Mouse (Mus musculus) E14TG2a.4 (cell line): Measurements from ENCODE around the gene Rcor2.

Experiments used
- CTCF ChIP-seq: conservative IDR thresholded peaks from 2 replicates; pipeline ENCODE4 v1.5.1; 2014; ENCODE audit warnings: low read length
- NANOG ChIP-seq: IDR thresholded peaks from 2 replicates; pipeline ENCODE4 v1.6.1; 2014; ENCODE audit warnings: borderline replicate concordance, low read length, mixed read lengths

DNA sequence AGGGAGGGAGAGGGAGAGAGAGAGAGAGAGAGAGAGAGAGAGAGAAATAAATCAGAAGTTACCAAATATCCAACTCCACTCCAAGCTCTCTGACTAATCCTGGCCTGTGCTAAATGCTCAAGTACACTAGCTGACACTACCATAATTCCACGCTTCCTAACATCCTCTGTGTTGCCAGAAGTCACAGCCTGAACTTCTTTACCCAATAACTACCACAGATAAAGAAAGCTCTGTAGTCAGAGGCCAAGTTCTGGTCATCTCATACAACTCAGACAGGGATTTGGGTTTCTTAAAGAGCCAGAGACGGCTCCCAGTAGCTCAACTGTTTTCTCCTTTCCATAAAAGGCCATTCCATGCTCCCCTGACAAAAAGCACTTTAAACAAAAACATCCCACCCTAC lies 37.7 kb downstream of the Rcor2 start:
- TF ChIP-seq CTCF (no peak), NANOG (no peak)
